Mouse (Mus musculus): ENCODE measurements at regions not wholly inside any gene's neighbourhood (a gene's known extent, or its start where the extent isn't known, plus 50 kb on each side); places are given as distances from the start of the nearest gene placed in this dataset.

DNA sequence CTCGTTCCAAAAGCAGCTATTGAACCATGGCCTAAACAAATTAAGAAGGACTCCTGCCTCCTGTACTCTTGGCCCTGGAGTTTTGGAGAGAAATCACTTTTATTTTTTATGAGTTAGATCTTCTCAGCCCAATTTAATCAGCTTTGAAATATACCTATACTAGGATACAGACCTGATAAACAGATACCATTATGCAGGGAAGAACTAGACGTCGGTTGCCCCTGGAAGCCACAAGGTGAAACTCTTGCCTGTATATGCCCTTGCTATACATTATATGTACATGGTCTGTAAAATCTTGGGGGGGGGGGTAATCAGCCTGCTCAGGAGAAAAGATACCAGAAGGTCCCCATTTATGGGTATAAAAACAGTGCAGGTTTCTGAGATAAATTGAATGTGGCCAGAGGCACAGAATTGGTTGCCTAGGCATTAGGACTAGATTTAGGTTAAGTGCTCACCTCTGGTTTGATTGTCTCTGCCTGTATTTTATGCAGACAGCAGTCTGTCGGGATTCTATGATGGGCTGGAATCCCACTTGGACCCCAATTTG lies 1239.9 kb upstream of the A1bg start:
- no peaks in the 10 kb centered on the region for H3K27me3 ChIP-seq (ENCODE audit: control insufficient read depth, insufficient read depth, low read length)
- H3K4me3 ChIP-seq (ENCODE audit: low read depth, low read length), result no peak overlapping the region
- 80% methylated on average over 4 of the region's 4 CpGs for WGBS
- no peaks in the 10 kb centered on the region for H3K36me3 ChIP-seq (ENCODE audit: control insufficient read depth, insufficient read depth, low read length)
- H3K4me1 ChIP-seq (ENCODE audit: control insufficient read depth, insufficient read depth, insufficient read length, low read length), result peaks cover 3% of the 10 kb centered on the region; the same call in 1 of the 2 replicates
- no peak overlapping the region for H3K27ac ChIP-seq (ENCODE audit: insufficient read depth, low read depth, low read length)
- TF ChIP-seq POLR2A (IDR thresholded peaks at IDR 0.05; ENCODE audit: low read depth, low read length) (no peak), CTCF (IDR thresholded peaks at IDR 0.05; ENCODE audit: extremely low read depth, insufficient read length, insufficient replicate concordance, low read depth, low read length) (no peak)

DNA sequence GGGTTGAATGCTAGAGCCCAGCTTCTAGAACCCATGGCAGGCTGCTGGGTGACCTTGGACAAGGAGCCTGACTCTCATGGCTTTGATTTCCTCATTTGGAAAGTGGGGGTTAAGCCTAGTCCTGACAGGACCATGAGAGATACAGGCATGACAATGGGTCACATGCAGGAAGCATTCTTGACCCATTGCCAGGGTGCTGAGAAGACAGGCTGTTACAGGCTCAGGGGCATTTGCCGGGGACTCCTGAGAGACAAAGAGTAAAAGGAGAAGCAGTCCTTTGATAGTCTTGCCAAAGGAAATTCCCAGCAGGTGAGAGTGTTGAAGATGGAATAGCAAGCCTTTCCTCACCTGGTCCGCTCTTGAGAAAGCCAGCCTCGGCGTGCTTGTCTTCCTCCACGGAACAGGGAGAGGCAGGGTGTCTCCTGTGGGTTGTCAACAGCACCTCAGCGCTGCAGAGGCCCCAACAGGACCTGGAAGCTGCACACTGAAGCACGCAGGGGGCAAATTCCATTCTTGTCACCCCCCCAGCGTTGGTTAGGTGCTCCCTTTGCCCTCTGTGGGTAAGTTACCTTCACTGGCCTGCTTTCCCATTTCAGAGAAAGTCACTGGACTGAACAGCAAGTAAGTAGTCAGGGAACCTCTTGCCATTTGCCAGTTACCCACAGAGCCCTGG lies 1239.3 kb upstream of the A1bg start:
- 35% methylated on average over 8 of the region's 8 CpGs for WGBS
- TF ChIP-seq POLR2A (IDR thresholded peaks at IDR 0.05; ENCODE audit: low read depth, low read length) (no peak), CTCF (IDR thresholded peaks at IDR 0.05; ENCODE audit: extremely low read depth, insufficient read length, insufficient replicate concordance, low read depth, low read length) (no peak)
- Histone ChIP-seq H3K4me1 (ENCODE audit: control insufficient read depth, insufficient read depth, insufficient read length, low read length) (peaks cover 3% of the 10 kb centered on the region; the same call in 1 of the 2 replicates), H3K27ac (ENCODE audit: insufficient read depth, low read depth, low read length) (no peak overlapping the region), H3K4me3 (ENCODE audit: low read depth, low read length) (no peak overlapping the region), H3K36me3 (ENCODE audit: control insufficient read depth, insufficient read depth, low read length) (no peaks in the 10 kb centered on the region), H3K27me3 (ENCODE audit: control insufficient read depth, insufficient read depth, low read length) (no peaks in the 10 kb centered on the region)

DNA sequence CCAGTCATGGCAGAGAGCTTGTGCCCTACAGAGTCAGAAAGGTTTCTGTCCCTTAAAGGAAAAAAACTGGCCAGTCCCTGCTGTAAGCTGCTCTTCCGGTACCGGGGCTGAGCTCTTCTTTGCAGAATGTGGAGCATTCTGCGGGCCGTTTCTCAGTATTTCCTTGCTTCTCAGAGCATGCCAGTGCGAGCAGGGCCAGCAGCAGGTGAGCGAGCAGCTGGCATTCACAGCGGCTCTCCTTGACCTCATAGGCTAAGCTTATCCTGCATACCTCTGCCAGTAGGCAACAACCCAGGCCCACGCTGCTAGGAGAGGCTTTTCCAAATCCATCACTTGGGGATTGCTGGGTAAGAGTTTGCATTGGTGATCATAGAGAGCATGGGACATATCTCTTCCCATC lies 1238.2 kb upstream of the A1bg start:
- Histone ChIP-seq H3K4me3 (ENCODE audit: low read depth, low read length) (no peak overlapping the region), H3K36me3 (ENCODE audit: control insufficient read depth, insufficient read depth, low read length) (no peaks in the 10 kb centered on the region), H3K27ac (ENCODE audit: insufficient read depth, low read depth, low read length) (no peak overlapping the region), H3K4me1 (ENCODE audit: control insufficient read depth, insufficient read depth, insufficient read length, low read length) (no peaks in the 10 kb centered on the region; the same call in 1 of the 2 replicates), H3K27me3 (ENCODE audit: control insufficient read depth, insufficient read depth, low read length) (no peaks in the 10 kb centered on the region)
- TF ChIP-seq POLR2A (IDR thresholded peaks at IDR 0.05; ENCODE audit: low read depth, low read length), result no peak
- TF ChIP-seq CTCF (IDR thresholded peaks at IDR 0.05; ENCODE audit: extremely low read depth, insufficient read length, insufficient replicate concordance, low read depth, low read length), result no peak
- WGBS, result 95% methylated on average over 8 of the region's 8 CpGs

DNA sequence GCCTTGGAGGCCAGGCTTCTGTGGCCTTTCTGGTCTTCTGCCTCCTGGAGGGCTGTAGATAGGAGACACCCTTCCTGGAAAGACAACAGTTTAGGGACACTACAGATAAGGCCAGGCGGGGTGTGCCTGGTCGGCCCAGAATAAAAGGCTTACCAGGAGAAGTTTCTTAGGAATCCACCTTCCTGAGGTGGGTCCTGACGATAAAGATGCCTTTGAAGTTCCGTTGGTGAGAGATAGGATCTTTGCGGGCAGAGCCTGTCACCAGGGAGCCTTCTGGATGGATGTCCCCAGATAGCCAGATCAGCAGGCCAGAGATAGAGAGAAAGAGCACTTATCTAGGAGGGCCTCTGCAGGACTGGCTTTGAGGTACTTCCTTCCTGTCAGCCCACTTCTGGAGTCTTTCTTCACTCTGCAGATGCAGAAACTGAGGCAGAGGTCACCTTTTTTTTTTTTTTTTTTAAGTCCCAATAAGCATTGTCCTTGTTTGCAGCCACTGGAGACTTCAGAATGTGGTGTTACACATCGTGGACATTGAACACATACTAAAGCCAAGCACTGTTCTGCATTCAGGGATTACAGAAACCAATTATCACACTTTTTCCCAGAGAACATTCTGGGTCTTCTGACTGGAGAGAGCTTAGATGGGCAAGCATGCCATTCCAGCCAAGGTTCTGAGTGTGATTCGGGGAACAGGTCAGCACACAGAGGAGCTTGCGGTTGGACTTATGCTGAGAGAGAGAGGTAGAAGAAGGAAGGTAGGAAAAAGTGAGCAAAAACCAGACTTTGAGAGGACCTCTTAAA lies 1236.3 kb upstream of the A1bg start:
- no peaks in the 10 kb centered on the region for H3K36me3 ChIP-seq (ENCODE audit: control insufficient read depth, insufficient read depth, low read length)
- H3K27me3 ChIP-seq (ENCODE audit: control insufficient read depth, insufficient read depth, low read length), result no peaks in the 10 kb centered on the region
- TF ChIP-seq CTCF (IDR thresholded peaks at IDR 0.05; ENCODE audit: extremely low read depth, insufficient read length, insufficient replicate concordance, low read depth, low read length) (no peak), POLR2A (IDR thresholded peaks at IDR 0.05; ENCODE audit: low read depth, low read length) (no peak)
- WGBS, result 77% methylated on average over 8 of the region's 8 CpGs
- no peaks in the 10 kb centered on the region; the same call in 1 of the 2 replicates for H3K4me1 ChIP-seq (ENCODE audit: control insufficient read depth, insufficient read depth, insufficient read length, low read length)
- H3K27ac ChIP-seq (ENCODE audit: insufficient read depth, low read depth, low read length), result no peak overlapping the region
- H3K4me3 ChIP-seq (ENCODE audit: low read depth, low read length), result no peak overlapping the region

DNA sequence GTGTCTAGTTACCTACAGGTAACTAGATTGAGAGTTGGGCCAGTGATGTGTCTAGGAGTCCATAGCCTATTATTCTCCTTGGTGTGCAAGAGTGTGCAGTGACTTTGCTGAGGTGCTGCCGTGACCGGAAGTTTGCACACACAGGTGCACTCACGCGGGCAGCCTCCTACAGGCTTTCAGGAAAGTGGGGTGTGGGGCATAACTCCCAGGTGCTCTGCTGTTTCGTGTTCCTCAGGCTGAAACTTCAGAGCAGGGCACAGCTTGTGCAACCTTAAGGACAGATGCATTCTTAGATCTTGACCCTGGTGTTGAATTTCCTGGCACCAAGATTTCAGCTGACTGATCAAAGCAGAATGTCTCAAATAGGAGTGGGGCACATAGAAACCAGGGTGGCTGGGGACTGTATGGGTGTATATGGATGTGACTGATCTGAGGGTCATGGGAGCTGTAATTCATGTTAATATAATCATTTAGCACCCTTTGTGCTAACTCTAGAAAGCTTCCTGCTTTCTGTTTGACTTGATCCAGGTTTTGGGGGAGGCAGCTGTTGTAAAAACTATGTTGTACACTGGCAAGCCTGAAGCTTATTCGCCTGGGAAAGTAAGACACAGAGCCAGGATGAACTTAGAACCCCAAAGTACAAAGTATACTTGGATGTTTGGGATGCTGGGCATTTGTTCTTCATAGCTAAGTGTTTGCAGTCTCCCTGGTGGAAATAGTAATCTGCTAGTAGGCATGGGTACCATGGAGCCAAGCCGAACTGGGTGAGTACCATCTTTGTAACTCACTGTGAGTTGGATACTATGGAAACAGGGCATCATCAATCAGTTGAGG lies 1234.6 kb upstream of the A1bg start:
- no peak overlapping the region for H3K4me3 ChIP-seq (ENCODE audit: low read depth, low read length)
- H3K36me3 ChIP-seq (ENCODE audit: control insufficient read depth, insufficient read depth, low read length), result no peaks in the 10 kb centered on the region
- no peak for TF ChIP-seq POLR2A (IDR thresholded peaks at IDR 0.05; ENCODE audit: low read depth, low read length)
- no peak for TF ChIP-seq CTCF (IDR thresholded peaks at IDR 0.05; ENCODE audit: extremely low read depth, insufficient read length, insufficient replicate concordance, low read depth, low read length)
- H3K27me3 ChIP-seq (ENCODE audit: control insufficient read depth, insufficient read depth, low read length), result no peaks in the 10 kb centered on the region
- no peak overlapping the region for H3K27ac ChIP-seq (ENCODE audit: insufficient read depth, low read depth, low read length)
- 85% methylated on average over 7 of the region's 7 CpGs for WGBS
- H3K4me1 ChIP-seq (ENCODE audit: control insufficient read depth, insufficient read depth, insufficient read length, low read length), result no peaks in the 10 kb centered on the region; the same call in 1 of the 2 replicates

DNA sequence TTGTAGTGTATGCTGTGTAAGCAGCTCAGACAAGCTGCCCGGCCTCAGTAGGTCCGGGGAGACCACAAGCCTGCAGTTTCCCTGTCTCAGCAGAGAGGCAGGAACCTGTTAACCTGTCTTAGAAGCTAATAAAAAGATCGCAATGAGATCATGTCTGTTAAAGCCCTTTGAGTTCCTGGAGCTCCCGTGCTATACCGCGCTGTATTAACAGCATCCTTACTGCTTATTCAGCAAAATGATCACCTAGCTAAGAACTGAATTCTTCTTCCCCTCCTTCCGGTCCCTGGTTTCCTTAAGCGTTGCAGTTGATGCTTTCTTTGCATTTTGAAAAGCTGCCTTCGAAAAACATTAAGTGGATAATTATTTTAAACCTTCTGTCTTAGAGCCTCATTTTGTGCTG lies 1230.4 kb upstream of the A1bg start:
- no peaks in the 10 kb centered on the region for H3K36me3 ChIP-seq (ENCODE audit: control insufficient read depth, insufficient read depth, low read length)
- no peaks in the 10 kb centered on the region for H3K27me3 ChIP-seq (ENCODE audit: control insufficient read depth, insufficient read depth, low read length)
- 64% methylated on average over 9 of the region's 9 CpGs for WGBS
- no peak overlapping the region for H3K4me3 ChIP-seq (ENCODE audit: low read depth, low read length)
- H3K27ac ChIP-seq (ENCODE audit: insufficient read depth, low read depth, low read length), result no peak overlapping the region
- TF ChIP-seq POLR2A (IDR thresholded peaks at IDR 0.05; ENCODE audit: low read depth, low read length) (no peak), CTCF (IDR thresholded peaks at IDR 0.05; ENCODE audit: extremely low read depth, insufficient read length, insufficient replicate concordance, low read depth, low read length) (no peak)
- no peaks in the 10 kb centered on the region for H3K4me1 ChIP-seq (ENCODE audit: control insufficient read depth, insufficient read depth, insufficient read length, low read length)

Data from small intestine, adult 2 months (tissue).